Mouse (Mus musculus): ENCODE measurements at regions not wholly inside any gene's neighbourhood (a gene's known extent, or its start where the extent isn't known, plus 50 kb on each side); places are given as distances from the start of the nearest gene placed in this dataset.

GRCm38 (mm10) chr2:172793991-172794390, 146.1 kb downstream of the Bmp7 start:
- no peak overlapping the region for H3K4me3 ChIP-seq
- intact Hi-C loops (cut with DNase I), result no loop called here
- no peak overlapping the region for H3K27ac ChIP-seq
- DNase-seq, result no peak
- no peak for TF ChIP-seq CTCF (IDR thresholded peaks at IDR 0.05)

- Histone ChIP-seq H3K4me3 (no peak overlapping the region), H3K27ac (no peak overlapping the region)
- DNase-seq, result no peak
- no peak for TF ChIP-seq CTCF (IDR thresholded peaks at IDR 0.05)
- intact Hi-C loops (cut with DNase I), result no loop called here
These were observed 145.3 kb downstream of the Bmp7 start for GRCm38 (mm10) chr2:172794771-172795170.

GRCm38 (mm10) chr2:172796104-172796503, 144.0 kb downstream of the Bmp7 start:
- no peak overlapping the region for H3K27ac ChIP-seq
- intact Hi-C loops (cut with DNase I), result no loop called here
- DNase-seq, result no peak
- no peak for TF ChIP-seq CTCF (IDR thresholded peaks at IDR 0.05)
- no peak overlapping the region for H3K4me3 ChIP-seq

GRCm38 (mm10) chr2:172796955-172797354, 143.2 kb downstream of the Bmp7 start:
- no peak for DNase-seq
- TF ChIP-seq CTCF (IDR thresholded peaks at IDR 0.05), result no peak
- intact Hi-C loops (cut with DNase I), result no loop called here
- Histone ChIP-seq H3K4me3 (no peak overlapping the region), H3K27ac (no peak overlapping the region)

GRCm38 (mm10) chr2:172799951-172800350, 140.2 kb downstream of the Bmp7 start:
- no peak for TF ChIP-seq CTCF (IDR thresholded peaks at IDR 0.05)
- intact Hi-C loops (cut with DNase I), result no loop called here
- no peak overlapping the region for H3K27ac ChIP-seq
- H3K4me3 ChIP-seq, result no peak overlapping the region
- DNase-seq, result no peak

GRCm38 (mm10) chr2:172800801-172801200, 139.3 kb downstream of the Bmp7 start:
- intact Hi-C loops (cut with DNase I), result no loop called here
- no peak for DNase-seq
- no peak overlapping the region for H3K27ac ChIP-seq
- no peak overlapping the region for H3K4me3 ChIP-seq
- TF ChIP-seq CTCF (IDR thresholded peaks at IDR 0.05), result no peak

GRCm38 (mm10) chr2:172801804-172802203, 138.3 kb downstream of the Bmp7 start:
- no peak overlapping the region for H3K27ac ChIP-seq
- intact Hi-C loops (cut with DNase I), result no loop called here
- no peak for TF ChIP-seq CTCF (IDR thresholded peaks at IDR 0.05)

GRCm38 (mm10) chr2:172807446-172807845, 132.7 kb downstream of the Bmp7 start:
- H3K27ac ChIP-seq, result no peak overlapping the region
- intact Hi-C loops (cut with DNase I), result no loop called here
- no peak for TF ChIP-seq CTCF (IDR thresholded peaks at IDR 0.05)
- DNase-seq, result no peak
- H3K4me3 ChIP-seq, result no peak overlapping the region

More at GRCm38 (mm10) chr2:172801804-172802203, 138.3 kb downstream of the Bmp7 start:
- no peak for DNase-seq
- H3K4me3 ChIP-seq, result no peak overlapping the region

- intact Hi-C loops (cut with DNase I), result no loop called here
- DNase-seq, result no peak
These were observed 130.8 kb downstream of the Bmp7 start for GRCm38 (mm10) chr2:172809306-172809705.

GRCm38 (mm10) chr2:172813319-172813718, 126.8 kb downstream of the Bmp7 start:
- peak; percentile 38 for DNase-seq
- intact Hi-C loops (cut with DNase I), result no loop called here
- Histone ChIP-seq H3K4me3 (no peak overlapping the region), H3K27ac (no peak overlapping the region)
- no peak for TF ChIP-seq CTCF (IDR thresholded peaks at IDR 0.05)

More at GRCm38 (mm10) chr2:172809306-172809705, 130.8 kb downstream of the Bmp7 start:
- no peak for TF ChIP-seq CTCF (IDR thresholded peaks at IDR 0.05)
- Histone ChIP-seq H3K4me3 (no peak overlapping the region), H3K27ac (no peak overlapping the region)

GRCm38 (mm10) chr2:172813906-172814305, 126.2 kb downstream of the Bmp7 start:
- no peak overlapping the region for H3K27ac ChIP-seq
- intact Hi-C loops (cut with DNase I), result no loop called here
- no peak for TF ChIP-seq CTCF (IDR thresholded peaks at IDR 0.05)

GRCm38 (mm10) chr2:172815146-172815545, 125.0 kb downstream of the Bmp7 start:
- Histone ChIP-seq H3K27ac (no peak overlapping the region), H3K4me3 (no peak overlapping the region)
- intact Hi-C loops (cut with DNase I), result no loop called here
- TF ChIP-seq CTCF (IDR thresholded peaks at IDR 0.05), result no peak
- DNase-seq, result no peak

More at GRCm38 (mm10) chr2:172813906-172814305, 126.2 kb downstream of the Bmp7 start:
- no peak overlapping the region for H3K4me3 ChIP-seq
- DNase-seq, result no peak

GRCm38 (mm10) chr2:172817058-172817745, 122.9 kb downstream of the Bmp7 start:
- DNase-seq, result no peak
- Histone ChIP-seq H3K4me3 (no peak overlapping the region), H3K27ac (no peak overlapping the region)
- no peak for TF ChIP-seq CTCF (IDR thresholded peaks at IDR 0.05)
- intact Hi-C loops (cut with DNase I), result no loop called here

Measured in gastrocnemius, adult 2 months (tissue).